Mouse (Mus musculus) olfactory bulb, adult 2 months (tissue): ENCODE data around the gene Ppp1r14a.

Experiments used
- CTCF ChIP-seq: fragments of 200-500 bp; IDR thresholded peaks from 2 replicates; pipeline ENCODE4 v1.5.1; 2012; ENCODE audit warnings: low read depth, mild to moderate bottlenecking, low read length, moderate library complexity; ENCODE audit not compliant: insufficient read depth
- POLR2A ChIP-seq: fragments of 200-500 bp; IDR thresholded peaks from 2 replicates; pipeline ENCODE4 v1.6.1; 2012; ENCODE audit warnings: mild to moderate bottlenecking, low read depth, low read length, moderate library complexity; ENCODE audit not compliant: insufficient read depth

DNA sequence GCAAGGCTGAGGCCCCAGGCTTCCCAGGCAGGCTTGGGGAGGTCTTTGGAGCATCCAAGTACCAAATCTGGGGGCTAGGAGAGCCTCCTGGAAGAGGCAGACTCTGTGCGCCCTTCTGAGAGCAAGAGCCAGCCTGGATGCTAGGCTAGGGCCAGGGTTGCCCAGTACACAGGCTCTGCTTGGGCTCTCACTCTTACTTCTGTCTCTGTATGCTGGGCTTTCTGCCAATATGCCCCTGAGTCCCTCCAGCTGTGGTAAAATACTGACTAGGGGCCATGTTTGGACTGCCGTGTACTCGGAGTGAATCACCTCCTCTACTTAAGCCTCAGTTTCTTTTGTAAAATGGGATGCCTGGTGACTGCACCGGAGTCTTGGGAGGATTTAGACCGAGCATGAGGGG, 43.1 kb upstream of the Ppp1r14a start:
- TF ChIP-seq CTCF (no peak), POLR2A (no peak)
